Mouse (Mus musculus): ENCODE results near the gene Zfp385b. TPM values are rescaled to one million over a fixed set of nuclear protein-coding genes. Genes with fewer than 3 reads are reported as not detected.

Gene Zfp385b
- total RNA-seq, 2 experiments from 2014 or later, result 42.8 to 46.9 TPM

DNA sequence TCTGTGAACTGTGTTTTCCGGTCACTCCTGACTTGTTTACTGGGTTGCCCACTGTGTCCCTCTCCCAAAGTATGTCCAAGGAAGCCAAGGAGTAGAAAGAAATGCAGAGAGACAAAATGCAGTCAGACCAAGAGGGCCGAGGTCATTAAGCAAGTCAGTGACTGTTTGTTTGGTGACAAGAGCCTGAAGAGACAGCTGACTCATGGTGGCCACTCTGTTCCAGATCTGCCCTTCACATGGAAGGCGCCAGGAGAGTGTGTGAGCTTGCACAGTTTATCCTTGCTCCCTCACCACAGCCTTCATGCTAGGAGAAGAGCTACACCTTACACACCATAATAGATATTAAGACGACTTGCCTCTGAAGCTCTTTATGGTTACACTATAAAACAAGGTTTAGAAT, 28.6 kb downstream of the Zfp385b start:
- no peak for DNase-seq (ENCODE audit: low spot score in 2 of 2)

DNA sequence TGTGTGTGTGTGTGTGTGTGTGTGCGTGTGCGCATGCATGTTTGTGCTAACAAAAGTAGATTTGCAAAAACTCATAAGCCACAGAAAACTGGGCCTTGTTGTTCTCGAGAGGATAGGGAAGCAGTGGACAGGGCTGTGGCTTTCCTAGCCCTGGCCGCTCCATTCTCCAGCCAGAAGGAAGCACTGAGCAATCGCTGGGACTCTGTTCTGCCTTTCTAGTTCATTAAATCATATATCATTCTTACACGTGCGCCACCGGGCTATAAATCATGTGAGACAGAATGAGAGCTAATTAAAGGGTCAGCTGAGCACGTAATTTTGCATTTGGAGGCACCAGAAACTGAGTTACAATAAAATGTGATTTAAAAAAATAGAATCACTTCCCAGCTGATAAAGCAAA, 29.1 kb downstream of the Zfp385b start:
- no peak for DNase-seq (ENCODE audit: low spot score in 2 of 2)

DNA sequence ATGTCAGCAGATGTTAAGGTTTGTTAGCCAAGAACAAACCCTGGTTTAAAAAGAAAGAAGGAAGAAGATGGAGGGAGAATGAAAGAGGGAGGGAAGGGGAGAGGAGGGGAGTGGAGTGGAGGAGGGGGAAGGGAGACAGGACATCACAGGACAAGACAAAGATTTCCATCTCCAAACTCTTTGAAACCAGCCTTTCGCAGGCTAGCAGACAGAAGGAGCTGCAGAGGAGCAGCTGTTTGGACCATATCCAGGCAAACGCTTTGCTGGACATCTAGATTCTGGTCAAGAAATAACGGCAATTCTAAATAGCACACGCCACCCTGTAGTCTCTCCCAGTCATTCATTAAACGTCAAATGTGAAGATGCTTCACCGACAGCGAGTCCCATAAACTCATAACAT, 38.0 kb downstream of the Zfp385b start:
- no peak for DNase-seq (ENCODE audit: low spot score in 2 of 2)

DNA sequence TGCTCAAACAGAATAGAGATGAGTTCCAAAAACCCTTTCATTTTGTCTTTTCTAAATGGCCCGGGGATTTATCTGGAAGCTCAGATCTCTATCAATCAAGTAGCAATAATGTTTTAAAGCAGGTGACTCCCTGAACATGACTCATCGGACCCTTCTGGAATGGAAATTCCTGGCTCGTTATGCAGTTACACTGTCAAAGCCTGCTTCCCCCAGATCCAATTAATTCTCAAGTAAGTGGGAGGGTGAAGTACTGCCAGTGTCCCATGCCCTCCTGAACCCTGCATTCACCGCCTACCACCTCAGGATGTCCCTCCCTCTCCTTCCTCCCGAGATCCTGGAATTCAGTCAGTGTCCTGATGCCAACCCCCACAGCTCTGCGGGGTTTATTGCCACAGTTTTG, 41.7 kb downstream of the Zfp385b start:
- no peak for DNase-seq (ENCODE audit: low spot score in 2 of 2)

DNA sequence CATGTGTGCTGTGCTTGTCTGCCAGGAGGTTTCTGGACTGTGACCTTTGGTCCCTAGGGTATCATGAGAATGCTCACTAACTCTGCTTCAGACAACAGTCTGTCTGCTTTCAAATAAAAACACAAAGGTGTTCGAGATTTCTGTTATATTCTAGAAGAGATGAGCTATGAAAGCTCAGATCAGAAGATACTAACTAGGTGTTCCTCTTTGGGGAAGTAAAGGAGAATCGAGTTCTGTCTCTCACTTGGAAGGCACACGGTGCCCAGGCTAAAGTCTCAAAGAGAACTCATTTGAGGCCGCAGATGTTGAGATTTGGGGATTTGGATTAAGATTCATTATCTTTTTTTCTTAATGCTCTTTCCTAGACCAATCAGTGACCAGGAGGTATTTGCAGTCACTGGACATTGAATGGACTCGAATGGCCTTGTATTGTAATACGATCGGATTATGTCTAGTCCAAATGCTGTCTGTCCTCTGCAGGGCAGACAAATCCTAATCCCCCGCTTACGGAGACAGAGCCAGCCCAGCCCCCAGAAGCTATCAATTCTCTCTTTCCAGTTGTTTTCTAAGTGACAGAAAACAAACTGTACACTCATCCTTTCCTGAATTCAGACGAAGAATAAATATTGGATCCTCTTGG, 42.3 kb downstream of the Zfp385b start:
- no peak for DNase-seq (ENCODE audit: low spot score in 2 of 2)

DNA sequence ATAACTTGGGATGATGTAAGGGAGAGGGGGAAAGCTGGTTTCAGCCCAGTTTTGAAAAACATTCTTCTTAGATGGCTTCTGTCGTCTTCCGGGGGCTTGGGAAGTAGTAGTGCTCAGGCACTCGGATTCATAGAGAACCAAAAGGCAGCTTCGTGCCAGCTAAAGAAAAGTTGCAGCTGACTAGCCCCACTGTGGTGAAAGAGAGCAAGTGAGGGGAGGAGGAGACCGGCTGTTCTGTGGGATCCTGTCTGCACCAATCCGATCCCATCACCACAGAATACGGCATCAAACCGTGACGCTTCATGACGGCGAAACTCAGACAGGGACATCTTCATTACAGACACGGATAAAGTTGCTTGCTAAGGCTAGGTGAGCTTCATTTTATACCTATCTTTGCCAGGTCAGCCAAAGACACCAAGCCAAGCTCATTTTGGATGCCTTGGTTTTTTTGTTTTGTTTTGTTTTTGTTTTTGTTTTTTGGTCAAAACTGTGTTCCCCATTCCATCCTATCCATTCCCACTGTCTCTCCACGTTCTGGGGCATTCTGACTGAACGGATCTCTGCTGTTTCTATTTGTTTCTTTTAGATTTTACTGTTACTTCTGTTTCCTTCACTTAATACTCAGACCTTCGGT, 44.1 kb downstream of the Zfp385b start:
- no peak for DNase-seq (ENCODE audit: low spot score in 2 of 2)

DNA sequence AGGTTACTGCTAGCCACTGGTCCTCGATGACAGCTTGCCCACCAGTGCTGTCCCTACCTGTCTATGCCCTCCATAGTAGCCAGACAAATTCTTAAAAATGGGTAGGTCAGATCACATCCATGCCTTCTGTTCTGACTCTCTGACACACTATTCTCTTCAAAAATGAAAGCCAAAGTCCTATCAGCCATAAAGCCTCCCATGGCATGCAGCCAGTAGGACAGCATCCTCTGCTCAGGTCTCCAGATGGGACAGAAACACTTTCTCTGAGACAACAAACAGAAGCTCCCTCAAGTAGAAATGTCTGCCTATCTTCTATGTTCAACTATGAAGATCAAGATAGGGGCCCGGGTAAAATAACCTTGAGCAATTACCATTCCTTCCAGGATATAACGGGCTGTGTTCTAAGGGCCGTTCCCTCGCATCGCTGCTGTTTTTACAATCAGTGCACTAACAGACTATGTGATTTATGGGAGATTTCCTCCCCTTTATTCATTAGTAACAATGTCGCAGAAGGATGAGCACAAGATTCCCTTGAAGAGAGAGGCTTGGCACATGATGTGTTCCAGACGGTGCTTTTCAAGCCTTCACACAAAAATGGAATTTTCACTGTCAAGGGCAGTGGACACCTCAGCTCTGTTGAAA, 49.3 kb downstream of the Zfp385b start:
- DNase-seq (ENCODE audit: low spot score in 2 of 2), result no peak

DNA sequence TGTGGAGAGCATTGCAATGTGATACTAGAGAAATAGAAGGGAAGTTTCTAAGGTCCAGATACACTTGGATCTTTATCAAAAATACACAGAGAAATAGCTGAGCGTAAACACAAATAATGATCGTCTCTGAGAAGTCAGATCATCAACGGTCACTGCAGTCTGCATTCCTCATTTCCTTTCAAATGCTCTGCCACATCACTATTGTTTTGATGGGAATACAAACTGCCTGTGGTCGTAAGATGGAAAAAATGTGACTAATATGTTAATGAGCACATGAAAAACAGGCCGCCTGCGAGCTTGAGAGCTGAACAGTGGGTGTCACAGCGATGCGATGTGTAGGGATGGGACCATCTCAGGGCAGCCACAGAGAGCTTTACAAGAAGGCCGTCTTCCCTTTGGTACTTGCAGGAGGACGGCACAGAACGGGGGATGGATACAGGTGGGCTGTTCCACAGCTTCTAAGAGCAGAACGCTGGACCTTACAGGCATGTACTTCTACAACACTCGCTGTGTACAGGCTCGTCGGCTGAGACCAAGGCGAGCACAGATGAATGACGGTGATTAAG, 51.0 kb downstream of the Zfp385b start:
- peak; percentile 27 to 39 for DNase-seq (ENCODE audit: low spot score in 2 of 2)

DNA sequence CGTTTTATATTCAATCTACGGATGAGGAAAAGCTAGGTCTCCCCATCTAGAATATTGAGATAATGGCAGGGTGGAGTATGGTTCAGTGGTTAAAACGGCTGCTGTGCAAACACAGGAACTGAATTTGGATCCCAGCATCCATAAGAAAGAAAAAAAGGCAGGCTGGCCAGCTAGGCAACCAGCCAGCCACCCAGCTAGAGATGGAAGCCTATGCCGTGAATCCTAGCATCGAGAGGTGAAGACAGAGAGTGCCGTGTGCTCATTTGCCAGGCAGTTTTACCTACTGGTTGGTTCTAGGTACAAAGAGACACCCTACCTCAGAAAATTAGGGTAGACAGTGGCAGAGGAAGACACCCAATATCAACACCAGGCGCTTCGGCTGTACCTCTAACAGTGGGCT, 57.5 kb downstream of the Zfp385b start:
- no peak for DNase-seq (ENCODE audit: low spot score in 2 of 2)

DNA sequence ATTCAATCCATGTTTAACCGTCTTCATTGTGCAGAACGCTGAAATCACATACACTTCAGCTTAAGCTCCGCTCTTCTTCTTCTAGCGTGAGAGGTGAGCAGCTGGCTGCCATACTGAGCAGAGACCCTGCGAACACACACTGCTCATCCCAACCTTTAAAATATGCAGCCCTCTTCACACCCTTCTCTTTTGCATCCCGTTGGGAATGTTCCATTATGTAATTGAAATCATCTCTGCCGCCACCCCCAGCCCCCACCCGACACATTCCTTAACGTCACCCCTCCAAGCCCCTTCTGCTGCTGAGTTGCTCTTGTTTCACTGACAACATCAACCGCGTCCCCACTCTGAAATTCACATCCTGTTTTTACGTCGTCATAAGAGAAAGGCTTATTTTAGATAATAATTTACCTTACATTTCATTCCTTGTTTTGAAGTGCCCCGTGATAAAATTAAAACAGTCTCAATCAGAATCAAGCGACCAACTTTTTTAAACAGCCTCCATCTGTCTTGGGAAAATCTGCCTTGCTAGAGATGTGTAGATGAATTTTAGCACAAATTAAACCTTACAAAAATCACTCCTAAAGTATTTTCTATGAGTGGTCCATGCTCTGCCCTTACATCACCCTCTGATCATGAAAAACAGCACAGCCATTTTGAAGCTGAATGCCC, 60.9 kb downstream of the Zfp385b start:
- no peak for DNase-seq (ENCODE audit: low spot score in 2 of 2)

DNA sequence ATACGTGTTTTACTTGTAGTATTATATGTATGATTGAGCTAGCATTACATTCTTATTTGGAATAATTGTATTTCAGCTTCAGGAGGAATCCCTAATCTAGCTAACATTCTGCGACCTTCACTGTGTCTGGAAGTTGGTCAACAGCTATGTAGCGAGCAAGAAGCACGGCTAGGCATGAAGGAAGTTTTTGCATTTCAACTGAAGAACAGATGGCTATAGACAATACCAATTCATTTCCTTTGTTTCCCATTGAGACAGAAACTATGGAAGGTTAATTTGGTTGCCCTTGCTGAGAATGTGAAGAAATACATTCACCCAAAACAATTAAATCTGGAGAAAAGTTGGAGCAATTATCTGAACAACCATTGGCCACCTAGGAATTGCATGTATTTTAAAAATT, 66.9 kb downstream of the Zfp385b start:
- DNase-seq (ENCODE audit: low spot score in 2 of 2), result no peak

DNA sequence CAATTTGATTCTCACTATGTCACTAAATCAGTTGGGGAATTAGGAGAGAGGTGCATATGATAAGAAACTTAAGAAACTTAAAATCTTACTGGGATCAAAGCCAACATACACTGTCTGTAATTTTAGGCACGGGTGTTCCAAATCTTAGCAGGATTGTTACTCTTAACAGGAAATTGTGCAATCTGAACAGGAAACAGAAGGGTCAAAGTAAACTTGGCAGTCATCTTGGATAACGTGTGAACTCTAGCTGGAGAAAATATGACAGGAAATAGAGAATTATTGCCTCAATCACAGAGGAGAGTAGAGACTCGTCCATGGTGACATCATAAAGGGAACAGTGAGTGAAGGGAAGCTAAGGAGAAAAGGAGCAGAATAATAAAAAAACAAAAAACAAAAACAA, 69.8 kb downstream of the Zfp385b start:
- no peak for DNase-seq (ENCODE audit: low spot score in 2 of 2)

DNA sequence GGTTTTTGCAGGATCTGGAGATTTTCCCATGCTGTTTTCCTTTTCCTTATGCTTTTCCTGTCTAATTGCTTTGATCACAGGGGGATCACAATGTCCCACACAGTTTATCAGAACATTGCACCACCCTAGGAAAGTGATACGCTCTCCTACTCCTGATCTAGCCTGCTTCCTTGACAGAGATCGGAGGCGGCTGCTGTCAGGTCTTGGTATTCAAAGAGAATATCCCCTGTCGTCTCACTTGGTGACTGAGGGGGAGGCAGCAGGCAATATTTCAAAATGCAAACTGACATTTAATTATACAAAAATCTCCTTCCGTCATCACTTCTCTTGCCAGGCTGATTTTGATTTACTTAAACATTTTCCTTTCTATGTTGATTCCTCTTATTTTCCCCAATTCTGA, 73.0 kb downstream of the Zfp385b start:
- peak in 1 of 2 experiments; percentile 14 for DNase-seq (ENCODE audit: low spot score in 2 of 2)

DNA sequence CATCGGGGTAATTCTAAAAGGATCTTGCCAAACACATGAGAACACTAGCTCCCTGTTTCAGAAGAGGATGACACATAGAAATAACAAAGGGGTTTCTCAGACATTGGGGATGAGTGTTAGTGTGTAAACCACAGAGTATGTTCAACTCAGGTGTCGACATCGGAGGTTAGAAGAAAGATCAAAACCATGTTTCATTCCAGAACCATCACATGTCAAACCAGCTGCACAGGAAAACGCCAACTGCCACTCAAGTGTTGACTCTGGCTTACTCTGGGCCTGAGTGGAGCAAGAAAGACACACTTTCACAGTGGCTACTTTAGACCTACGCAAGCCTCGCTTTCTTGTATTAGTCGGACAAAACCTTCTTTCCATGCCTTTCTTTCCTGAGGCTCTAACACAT, 74.2 kb downstream of the Zfp385b start:
- no peak for DNase-seq (ENCODE audit: low spot score in 2 of 2)

DNA sequence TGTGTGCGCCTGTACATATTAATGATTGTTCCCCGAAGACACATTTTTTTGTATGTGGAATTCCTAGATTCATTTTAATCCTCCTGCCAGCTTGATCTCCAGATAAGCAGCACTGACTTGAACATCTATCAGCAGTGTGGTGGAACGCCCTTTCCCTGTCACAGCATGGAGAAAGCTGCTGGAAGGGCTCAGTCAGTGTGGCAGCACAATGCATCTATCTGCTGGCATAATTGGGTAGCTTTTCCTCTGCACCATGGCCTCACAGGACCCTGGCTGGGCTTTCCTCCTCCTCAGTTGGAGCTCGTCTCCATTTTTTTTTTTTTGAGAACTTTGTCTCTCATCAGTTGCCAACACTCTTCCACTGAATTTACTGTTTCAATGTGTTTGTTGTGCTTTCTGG, 77.1 kb downstream of the Zfp385b start:
- no peak for DNase-seq (ENCODE audit: low spot score in 2 of 2)

DNA sequence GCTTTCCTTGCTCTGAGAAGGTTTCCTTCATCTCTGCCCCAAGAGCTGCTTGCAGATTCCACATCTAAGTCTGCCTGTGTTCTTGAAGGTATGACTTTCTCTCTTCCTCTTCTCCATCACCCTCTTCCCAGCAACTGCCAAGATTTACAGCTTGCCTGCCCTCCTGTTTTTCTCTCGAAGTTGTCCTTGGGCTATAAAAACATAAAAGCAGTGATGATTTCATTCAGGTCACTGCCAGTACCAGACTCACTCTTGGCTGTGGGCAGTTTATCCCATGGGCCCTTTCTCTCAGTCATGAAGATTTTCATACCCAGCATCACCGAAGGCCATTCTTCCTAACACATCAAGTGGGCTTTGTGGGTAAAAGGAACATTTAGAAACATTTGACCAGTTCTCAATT, 89.2 kb downstream of the Zfp385b start:
- DNase-seq (ENCODE audit: low spot score in 2 of 2), result no peak

DNA sequence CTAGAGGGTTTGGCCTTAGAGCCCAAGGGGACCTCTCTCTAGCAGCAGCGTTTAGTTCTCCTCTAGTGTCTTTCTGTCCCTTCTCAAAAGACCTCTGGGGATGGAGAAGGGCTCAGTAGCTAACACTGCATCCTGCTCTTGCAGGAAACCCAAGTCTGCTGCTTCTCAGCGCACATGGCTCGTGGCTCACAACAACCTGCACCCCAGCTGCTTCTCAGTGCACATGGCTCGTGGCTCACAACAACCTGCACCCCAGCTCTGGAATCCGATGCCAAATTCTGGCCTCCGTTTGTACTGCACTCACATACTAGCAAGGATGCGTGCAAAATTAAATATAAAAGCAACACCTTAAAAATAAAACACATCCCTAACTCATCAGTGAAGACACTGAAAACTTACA, 92.6 kb downstream of the Zfp385b start:
- no peak for DNase-seq (ENCODE audit: low spot score in 2 of 2)

DNA sequence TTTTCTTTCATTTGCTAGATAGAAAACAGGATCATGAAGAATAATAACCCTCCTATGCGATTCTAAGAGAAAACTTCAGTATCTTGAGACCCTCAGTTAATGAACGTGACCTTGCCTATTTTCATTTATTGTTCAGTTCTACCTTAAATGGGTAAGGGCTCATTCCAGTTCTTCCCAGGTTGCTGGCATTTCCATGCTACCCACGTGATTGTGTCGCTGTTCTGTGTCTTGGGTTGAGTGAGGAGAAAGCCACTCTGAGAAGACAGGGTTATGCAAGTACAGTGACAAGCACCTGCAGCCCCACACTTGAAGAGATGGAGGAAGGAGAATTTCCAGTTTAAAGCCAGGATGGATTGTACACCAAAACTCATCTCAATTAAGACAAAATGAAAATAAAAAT, 98.6 kb downstream of the Zfp385b start:
- no peak for DNase-seq (ENCODE audit: low spot score in 2 of 2)

DNA sequence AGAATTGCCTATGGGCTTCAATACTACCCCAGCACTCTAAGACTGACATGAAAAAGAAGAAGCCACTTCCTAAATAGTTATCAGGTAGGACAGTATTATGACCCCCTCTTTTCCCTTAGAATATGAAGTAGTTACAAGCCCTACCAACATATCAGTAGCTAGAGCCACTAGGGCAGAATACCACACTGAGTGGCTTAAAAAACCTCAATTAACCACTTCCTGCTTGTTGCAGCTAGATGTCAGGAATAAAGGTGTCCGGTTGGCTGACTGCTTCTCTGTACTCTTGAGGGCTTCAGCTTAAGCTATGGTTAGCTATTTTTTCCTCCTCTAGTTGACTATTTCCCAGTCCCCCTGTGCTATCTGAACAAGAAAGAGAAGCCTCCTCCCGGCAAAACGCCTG, 103.1 kb downstream of the Zfp385b start:
- no peak for DNase-seq (ENCODE audit: low spot score in 2 of 2)

DNA sequence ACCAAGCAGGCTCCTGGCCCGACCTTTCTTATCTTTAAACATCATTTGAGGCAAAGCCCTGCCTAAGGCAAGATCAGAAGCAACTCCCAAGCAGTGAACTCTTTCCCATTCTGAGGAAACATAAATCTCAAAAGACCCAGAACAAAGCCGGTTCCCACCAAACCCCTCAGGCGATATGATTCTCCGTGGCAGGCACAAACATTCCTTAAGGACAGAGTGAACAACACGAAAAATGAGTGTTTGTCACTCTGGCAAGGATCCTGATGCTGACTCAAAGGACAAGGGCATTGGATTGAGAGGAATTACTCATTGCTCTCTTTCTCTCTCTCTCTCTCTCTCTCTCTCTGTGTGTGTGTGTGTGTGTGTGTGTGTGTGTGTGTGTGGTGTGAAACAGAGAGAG, 105.6 kb downstream of the Zfp385b start:
- no peak for DNase-seq (ENCODE audit: low spot score in 2 of 2)

DNA sequence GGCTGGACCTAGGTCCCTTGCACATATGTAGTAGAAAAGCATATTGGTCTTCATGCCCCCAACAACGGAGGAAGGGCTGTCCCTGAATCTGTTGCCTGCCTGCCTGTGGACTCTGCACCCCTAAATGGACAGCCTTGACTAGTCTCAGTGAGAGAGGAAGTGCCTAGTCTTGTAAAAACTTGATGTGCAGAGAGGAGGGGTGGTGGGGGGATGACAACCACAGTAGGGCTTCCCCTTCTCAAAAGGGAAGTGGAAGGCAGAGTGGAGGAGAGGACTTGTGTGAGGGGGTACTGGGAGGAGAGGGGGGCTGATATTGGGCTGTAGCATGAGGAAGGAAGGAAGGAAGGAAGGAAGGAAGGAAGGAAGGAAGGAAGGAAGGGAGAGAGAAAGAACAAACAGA, 107.7 kb downstream of the Zfp385b start:
- no peak for DNase-seq (ENCODE audit: low spot score in 2 of 2)

DNA sequence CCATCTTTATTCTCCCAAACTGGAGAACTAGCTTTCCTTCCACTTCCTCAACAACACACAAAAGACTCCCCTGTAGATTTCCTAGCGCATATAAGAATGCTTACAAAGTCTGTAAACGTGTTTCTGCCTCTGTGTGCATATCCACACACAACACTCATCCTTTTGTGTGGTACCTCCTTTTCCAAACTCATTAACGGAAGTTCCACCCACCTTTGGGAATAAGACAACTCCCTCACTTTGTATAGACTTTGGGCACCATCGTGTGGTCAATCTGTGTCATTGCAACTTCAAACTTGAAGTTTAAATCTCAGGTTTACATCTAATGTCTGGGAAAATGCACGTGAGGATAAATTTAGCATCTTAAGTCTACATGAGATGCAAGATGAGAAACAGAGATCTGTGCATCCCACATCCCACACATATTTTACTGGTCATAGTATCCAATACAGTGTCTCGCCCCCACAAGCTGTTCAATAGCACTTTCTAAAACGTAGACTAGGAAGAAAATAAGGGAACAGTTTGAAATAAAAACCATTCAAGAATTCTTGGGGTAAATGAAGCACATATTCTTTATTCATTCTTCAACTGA, 110.1 kb downstream of the Zfp385b start:
- peak; percentile 43 to 47 for DNase-seq (ENCODE audit: low spot score in 2 of 2)
